Mouse (Mus musculus) cerebellum, adult 11-12 months (tissue): Measurements from ENCODE around the gene Ahcyl2.
"Not testable (repeated sequence)": the region's sequence is repeated elsewhere in the genome, so short reads cannot be mapped to it uniquely, and the experiment has no call there.

Experiments
- DNase-seq: peaks from one replicate; pipeline ENCODE4 v3.0.0; 2022

The Ahcyl2 gene

DNA sequence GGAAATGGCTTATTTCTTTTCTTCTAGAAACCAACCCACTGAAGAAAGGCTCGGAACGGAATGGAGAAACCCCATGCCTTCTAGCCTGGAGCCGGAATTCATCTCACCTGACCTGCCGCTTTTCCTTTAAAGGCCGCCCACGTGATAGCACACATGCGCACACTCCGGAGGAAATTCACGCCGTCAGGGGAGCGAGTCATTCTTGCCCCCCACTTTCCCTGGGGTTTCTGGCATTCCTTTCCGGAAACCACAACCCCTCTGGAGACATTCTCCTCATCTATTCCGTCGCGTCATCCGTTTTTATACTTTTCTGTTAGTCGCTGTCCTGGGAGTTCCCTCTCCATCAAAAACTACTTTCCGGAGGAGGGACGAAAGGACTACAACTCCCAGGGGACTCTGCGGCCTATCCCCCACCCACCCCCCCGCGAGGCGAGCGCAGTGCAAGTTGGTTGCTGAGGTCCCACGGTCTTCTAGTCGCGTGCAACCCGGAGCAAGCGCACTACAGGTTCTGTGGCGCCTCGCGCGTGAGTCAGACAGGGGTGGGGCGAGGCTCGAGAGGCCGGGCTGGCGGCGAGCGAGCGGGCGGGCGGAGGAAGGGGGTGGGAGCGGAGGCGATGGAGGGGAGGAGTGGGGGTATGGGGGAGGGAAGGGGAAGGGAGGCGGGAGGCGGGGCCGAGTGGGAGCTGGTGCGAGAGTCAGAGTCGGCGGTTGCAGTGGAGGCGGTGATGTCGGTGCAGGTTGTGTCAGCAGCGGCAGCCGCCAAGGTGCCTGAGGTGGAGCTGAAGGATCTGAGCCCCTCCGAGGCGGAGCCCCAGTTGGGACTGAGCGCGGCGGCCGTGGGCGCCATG is at the start of gene Ahcyl2:
Ahcyl2 (plus strand) TSS at position 199 of the 848 bp plus-strand sequence.
- peak; percentile 98 for DNase-seq

DNA sequence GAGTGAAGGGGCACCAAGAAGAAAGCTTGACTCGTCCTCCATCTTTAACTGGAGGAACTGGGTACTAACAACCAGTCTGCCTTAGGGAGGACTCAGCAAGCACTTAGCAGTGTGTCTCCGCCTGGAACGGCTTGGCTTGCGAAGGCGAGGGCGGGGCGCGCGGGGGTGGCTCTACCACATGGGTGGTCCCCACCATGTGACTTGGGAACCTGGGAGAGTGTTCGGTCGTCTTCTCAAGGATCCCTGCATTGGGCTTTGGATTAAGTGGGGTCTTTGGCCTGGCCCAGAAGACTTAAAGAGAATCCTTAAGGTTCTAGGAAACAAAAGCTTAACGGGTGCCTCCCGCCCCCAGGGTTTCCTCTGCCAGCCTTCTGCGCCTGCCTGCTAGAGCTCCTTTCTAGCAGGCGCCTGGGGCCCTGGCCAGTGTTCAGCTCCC is 48.9 kb upstream of the Ahcyl2 start:
- peak; percentile 79 for DNase-seq

DNA sequence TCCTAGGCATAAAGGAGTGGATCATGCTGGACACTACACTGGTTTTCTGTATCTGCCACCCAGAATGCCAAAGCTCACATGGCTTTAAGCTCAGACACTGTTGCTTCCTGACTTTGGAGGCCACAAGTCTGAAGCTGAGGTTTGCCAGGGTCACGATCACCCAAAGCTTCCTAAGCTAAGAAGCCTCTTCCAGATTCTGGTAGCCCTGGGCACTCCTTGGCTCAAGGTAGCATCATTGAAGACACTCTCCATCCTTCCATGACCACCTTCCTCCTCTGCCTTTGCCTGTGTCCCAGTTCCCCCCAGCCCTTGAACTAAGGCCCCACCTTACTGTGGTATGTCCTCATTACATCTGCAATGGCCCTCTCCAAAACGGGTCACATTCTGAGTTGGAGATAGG is 45.9 kb upstream of the Ahcyl2 start:
- no peak for DNase-seq

DNA sequence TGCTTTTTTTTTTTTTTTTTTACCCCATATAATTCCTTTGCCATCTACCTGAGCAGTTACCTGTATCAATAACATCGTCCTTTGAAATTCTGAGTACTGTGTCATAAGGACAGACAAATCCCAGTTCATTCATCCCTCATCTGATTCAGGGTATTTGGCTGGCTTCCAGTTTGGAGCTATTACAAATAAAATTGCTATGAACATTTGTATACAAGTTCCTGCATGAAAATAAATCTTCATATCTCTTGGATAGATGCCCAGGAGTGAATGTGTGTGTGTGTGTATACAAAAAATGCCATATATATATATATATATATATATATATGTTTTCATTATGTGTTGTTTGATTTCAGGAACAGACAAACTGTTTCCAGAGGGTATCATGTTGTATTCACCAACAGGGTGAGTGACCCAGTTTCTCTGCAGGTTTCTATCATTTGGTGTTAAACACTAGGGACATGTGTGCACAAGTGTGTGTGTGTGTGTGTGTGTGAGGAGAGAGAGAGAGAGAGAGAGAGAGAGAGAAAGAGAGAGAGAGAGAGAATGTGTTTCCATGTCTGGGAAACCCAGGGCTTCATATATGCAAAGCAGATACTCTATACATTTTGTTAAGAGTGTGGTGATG is 41.1 kb upstream of the Ahcyl2 start:
- DNase-seq = no peak

DNA sequence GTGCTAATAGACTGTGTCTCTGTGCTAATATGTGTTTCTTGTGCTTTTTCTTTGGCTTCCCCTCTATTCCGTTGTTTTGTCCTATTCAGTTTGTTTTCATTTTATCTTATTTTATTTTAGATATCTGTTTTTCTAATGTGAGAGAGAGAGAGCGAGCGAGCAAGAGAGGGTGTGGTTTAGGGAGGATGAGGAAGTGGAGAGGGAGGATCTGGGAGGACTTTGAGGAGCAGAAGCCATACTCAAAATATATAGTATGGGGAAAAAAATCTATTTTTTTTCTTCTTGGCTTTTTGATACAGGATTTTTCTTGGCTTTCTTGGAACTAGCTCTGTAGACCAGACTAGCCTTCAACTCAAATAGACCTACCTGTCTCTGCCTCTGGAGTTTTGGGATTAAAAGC is 39.8 kb upstream of the Ahcyl2 start:
- DNase-seq = no peak

DNA sequence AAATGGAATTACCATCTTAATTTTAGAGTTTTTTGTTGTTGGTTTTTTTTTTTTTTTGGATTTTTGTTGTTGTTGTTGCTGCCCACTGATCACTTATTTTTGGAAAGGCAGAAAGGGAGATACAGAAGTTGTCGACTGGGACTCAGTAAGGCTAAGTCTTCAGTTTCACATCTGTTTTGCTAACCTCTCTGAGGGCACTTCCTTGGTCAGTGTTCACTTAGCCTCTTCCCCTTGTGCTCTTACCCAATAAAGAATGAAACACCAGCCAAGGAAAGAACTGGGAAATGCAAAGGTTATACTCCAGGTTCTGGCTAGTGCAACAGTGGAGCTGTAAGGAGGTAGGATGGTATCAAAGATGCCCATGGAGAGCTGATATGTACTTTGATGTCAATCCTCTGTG is 38.3 kb upstream of the Ahcyl2 start:
- DNase-seq = no peak

DNA sequence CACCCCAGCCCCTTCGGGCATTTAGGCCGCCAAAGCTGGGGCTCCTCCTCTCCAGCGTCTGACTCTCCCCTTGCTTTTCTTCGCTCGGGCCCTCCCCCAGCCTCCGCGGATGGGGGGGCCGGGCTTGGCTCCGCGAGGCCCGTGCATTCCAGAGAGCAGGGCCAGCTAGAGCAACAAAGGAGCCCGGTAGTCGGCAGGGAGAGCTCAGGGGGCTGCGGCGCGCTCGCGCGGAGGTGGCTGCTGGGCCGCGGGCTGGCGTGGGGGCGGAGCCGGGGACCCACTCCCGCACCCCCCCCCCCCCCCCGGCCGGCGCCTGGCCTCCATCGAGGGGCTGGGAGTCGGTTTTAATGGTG is 32.5 kb upstream of the Ahcyl2 start, which contains the start of gene Smo:
Smo (plus strand) TSS at position 168 of the 353 bp plus-strand sequence.
- DNase-seq = peak; percentile 14

DNA sequence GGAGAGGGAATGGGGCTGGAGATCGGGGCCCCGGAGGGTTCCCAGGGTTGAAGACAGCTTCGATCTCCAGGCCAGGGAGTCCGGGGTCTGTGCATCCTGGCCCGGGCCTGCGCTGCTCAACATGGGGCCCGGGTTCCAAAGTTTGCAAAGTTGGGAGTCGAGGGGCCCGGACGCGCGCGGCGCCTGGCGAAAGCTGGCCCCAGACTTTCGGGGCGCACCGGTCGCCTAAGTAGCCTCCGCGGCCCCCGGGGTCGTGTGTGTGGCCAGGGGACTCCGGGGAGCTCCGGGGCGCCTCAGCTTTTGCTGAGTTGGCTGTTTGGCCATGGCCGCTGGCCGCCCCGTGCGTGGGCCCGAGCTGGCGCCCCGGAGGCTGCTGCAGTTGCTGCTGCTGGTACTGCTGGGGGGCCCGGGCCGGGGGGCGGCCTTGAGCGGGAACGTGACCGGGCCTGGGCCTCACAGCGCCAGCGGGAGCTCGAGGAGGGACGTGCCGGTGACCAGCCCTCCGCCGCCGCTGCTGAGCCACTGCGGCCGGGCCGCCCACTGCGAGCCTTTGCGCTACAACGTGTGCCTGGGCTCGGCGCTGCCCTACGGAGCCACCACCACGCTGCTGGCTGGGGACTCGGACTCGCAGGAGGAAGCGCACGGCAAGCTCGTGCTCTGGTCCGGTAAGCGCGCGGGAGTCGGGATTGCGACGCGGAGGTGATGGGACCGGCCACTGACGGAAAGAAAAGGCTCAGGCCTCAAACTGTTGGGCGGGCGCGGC is 31.9 kb upstream of the Ahcyl2 start:
- no peak for DNase-seq

DNA sequence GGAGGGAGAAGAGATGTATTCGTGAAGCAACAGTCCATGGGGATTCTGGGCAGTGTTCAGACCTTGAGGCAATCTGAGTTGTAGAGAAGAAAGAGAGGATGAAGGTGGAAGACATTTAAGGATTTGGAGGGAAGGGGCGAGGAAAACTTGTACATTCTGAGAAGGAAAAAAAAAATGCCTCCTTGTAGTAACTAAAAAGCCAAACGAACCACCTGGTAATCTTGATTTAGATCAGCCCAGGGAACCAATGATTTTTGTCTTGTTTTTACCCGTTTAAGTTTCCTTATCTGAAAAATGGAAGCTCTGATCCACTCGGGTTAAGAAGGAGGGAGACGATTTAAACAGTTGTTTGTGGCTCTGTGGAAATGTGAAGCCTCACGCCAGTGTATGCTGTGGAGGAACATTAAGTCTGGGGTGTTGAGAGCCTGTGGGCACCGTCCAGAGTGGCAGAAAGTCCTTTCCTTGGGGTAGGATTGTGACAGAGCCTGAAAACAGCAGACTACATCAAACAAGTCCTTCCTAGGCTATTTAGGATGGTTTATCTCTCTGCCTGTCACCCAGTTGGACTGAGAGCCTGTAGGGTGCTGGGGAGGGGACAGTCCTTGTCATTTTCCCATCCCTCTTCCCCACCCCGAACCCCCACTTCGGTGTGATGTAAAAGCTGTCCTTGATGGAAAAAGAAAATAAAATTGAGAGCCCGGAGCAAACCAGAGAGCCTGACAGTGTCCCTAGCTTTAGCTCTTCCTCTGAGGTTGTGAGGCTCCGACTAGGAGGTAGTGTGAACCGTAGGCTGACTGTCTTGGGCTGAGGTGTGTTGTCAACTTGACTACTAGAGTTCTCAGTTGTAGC is 31.0 kb upstream of the Ahcyl2 start:
- no peak for DNase-seq

DNA sequence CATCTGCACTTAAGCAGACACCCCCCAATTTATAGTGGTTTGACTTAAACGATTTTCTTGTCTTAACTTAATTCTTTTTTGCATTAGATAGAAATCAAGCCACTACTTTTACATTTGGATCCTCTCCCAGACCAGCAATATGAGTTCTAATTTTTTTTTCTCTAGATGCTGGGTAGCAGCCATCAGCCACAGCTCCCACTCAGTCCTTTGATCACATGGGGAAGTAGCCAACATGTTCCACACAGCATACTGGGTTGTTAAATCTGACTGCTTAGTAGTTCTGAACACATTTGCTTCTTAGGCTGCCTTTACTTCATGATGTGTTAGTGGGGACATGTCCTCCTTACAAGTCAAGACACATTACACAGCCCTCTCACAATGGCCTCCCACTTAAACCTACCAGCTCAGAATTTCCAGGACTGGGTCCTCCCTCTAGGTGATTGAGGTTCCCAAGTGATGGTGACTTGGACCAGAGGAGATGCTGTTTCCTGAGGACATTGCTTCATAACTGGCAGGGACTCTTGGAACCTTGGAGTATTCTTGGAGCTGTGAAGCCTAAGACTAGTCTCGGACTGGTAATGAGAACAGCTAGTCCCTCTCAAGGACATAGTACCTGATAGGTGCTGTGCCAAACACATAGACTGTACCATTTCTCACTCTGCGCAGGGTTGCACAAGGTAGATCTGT is 16.2 kb upstream of the Ahcyl2 start:
- no peak for DNase-seq

DNA sequence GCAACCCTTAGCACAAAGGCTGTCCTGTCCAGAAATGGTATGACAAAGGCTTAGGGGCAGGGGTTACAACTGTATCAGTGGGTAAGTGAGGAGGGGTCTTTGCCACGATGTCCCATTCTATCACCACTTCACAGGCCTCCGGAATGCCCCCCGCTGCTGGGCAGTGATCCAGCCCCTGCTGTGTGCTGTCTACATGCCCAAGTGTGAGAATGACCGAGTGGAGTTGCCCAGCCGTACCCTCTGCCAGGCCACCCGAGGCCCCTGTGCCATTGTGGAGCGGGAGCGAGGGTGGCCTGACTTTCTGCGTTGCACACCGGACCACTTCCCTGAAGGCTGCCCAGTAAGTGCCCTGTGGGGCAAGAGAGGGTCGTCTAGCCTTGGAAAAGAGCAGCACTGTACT is 14.5 kb upstream of the Ahcyl2 start:
- no peak for DNase-seq

DNA sequence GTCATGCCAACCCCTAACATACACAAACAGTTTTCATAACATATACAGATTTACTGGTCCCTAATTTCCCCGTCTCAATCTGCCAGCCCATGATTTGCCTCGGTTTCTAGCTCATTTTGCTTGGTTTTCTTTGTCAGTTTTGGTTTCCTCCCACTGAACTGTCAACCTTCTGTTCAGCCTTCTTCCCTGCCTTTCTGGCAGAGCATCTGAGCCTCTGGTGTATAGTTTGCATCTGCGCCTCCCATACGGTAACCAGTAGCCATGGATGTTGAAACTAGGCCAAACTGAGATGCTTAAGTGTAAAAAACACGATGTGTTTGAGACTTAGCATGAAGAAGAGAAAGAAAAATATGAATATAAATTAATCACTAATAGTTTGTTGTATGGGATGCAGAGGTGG is 11.8 kb upstream of the Ahcyl2 start:
- no peak for DNase-seq

DNA sequence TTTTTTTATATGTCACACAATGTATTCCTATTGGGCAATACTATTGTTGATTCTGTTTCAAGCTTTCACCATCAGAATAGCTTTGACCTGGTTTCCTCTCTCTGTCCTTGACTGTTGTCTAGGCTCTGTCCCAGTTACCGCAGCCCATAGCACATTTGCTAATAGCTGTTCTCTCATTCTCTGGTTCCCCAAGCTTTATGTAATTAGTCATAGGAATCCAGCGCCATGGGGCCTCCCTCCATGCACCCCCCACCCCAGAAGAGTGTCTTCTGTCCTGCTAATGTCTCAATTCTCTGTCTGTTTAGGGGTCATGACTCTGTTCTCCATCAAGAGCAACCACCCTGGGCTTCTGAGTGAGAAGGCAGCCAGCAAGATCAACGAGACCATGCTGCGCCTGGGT is 11.3 kb upstream of the Ahcyl2 start:
- no peak for DNase-seq

DNA sequence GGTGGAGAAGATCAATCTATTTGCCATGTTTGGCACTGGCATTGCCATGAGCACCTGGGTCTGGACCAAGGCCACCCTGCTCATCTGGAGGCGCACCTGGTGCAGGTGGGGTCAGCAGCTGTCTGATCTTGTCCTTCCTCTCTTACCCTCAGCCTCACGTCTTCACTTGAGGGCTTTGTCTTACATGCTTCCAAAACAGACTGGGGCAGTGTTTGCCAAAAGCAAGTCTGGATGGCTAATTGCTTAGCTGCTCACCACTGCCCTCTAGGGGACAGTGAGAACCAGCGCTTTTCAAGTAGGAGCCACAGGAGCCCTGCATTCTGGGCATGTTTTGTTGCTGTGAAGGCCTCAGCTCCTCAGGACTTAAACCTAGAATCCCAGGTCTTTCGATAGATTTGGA is 9.4 kb upstream of the Ahcyl2 start:
- peak; percentile 77 for DNase-seq

DNA sequence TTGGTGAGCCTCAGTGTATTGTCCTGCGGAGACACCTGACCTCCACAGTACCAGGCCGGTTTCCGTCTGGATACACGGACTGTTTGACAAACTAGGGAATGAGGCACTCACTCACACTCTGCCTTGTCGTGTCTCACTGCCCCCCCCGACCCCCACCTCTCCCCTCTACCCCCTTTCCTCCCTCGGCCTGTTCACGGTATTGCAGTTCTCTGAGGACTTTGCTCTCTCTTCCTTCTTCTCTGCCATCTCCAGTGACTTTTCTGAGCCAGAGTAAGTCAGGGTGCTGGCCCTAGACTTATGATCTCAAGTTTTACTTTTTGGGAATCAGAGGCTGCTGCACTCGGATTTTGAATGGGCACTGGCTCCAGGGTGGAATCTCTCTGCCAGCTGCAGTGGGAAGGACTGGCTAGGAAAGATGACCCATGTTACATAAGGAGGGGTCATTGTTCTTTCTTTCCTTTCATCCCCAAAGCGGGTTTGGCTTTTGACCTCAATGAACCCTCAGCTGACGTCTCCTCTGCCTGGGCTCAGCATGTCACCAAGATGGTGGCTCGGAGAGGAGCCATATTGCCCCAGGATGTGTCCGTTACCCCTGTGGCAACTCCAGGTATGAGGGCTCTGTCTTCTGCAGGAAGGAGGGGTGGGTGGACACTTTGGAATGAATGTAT is 8.7 kb upstream of the Ahcyl2 start:
- no peak for DNase-seq

DNA sequence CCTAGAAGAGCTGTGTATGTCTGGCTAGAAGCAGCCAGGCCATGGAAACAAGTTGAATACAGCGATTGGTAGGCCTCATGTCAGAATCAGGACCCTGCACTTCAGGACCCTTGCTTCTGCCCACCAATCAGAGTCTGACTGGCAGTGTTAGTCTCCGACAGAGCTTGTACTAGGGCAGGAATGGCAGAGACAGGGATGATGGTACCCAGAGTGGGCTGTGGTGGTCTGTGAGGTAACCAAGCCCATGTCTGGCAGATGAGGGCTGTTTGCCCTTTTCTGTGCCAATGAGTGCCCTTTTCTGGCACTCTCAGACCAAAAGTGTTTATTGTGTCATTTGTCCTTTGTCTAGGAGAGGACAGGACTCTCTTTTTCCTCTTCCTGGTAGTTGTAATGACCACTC is 7.4 kb upstream of the Ahcyl2 start:
- DNase-seq = not testable (repeated sequence)

DNA sequence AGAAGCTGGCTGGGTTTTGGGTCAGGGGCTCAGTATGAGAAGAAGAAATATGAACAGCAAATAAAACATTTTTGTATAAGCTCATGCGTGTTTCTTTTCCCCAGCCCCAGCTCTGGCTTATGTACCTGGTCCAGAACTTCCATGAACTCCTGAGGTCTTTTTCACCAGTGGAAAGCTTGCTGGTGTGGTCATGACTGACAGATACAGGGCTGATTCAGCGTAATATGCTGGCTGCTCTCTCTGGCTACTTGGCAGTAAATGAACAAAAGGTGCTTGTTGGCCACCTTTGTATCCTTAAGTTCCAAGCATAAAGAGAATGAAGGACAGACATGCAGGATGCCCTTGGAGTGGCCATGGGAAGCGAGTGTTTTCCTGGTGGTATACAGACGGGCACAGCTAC is 6.5 kb upstream of the Ahcyl2 start:
- DNase-seq = no peak

DNA sequence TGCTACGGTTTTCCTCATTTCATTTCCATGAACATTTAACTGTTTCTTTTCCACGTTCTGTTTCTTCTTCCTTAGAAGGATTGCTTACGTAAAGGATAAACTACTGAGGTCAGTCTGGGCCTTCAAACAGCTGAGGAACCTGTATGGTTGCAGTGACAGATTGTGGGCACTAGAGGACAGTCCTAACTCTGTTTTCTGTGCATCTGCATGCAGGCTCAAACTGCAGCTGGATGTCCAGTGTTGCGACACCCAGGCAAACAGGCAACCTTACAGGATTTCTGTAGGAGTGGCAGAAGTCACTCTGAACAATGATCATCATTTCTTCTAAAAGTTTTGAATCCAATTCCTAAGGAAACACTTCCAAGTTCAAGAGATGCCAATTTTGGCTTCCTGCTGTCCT is 5.3 kb upstream of the Ahcyl2 start:
- no peak for DNase-seq

DNA sequence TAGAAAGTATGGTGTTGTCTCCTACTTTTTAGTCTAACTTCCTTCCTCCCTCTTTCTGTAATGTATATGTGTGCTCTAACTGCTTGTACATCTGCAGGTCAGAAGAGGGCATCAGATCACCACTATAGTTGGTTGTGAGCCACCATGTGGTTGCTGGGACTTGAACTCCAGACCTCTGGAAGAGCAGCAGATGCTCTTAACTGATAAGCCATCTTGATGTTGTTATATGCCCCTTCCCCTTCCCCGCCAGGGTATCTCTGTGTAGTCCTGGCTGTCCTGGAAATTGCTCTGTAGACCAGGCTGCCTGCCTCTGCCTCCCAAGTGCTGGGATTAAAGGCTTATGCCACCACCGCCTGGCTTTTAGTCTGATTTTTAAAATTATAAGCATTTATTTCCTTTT is 937 bp upstream of the Ahcyl2 start:
- DNase-seq = peak; percentile 46

DNA sequence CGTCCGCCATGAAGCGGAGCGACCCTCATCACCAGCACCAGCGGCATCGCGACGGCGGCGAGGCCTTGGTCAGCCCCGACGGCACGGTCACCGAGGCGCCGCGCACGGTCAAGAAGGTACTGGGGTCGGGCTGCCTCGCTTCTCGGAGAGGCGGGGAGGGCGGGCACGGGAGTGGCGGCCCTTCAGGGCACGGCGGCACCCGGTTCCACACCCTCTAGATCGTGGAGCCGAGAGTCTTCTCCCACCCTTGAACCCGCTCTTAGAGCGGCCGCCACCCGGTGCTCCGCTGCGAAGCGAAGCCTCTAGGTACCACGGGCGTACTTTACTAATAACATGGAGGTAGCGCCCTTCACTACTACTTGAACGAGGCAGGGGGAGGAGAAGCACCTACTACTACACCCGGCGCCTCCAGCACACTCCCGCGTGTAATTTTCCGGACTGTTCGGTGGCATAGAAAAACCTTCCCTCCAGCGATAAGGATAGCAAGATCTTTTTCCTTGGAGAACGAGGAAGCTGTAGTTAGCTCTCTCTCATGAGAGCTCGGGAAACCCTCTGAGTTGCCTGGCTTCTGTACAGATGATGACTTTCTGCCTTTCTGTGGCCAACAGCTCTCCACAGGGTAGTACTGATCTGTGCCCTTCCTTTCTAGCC is 1.1 kb downstream of the Ahcyl2 start:
- no peak for DNase-seq

DNA sequence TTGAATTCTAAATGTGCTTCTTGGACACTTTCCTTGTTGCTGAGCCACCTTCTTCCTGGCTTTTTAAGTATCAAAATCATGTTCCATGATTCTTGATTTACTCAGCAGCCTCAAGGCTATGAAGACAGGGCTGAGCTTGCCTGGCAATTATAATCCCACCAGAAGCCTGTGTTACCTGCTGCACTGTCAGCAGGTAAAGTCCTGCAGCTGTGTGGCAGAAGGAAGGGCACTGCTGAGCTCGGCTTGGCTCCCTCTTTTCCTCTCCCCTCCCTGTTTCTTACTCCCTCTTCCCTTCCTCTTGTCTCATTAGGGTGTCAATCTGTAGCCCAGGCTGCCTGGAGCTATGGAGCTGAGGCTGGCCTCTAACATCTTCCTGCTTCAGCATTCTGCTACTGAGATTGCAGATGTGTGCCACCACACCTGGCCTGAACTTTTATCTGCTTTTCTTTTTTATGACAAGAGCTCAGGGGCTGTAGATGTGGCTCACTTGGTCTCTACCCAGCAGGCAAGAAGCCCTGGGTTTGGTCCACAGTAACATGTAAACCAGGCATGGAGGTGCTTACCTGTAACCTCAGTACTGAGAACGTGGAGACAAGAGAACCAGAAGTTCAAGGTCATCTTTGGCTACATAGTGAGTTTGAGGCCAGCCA is 3.0 kb downstream of the Ahcyl2 start:
- DNase-seq = no peak
